9 mouse cellular contexts compared by ENCODE assay signal in the genomic region with DNA sequence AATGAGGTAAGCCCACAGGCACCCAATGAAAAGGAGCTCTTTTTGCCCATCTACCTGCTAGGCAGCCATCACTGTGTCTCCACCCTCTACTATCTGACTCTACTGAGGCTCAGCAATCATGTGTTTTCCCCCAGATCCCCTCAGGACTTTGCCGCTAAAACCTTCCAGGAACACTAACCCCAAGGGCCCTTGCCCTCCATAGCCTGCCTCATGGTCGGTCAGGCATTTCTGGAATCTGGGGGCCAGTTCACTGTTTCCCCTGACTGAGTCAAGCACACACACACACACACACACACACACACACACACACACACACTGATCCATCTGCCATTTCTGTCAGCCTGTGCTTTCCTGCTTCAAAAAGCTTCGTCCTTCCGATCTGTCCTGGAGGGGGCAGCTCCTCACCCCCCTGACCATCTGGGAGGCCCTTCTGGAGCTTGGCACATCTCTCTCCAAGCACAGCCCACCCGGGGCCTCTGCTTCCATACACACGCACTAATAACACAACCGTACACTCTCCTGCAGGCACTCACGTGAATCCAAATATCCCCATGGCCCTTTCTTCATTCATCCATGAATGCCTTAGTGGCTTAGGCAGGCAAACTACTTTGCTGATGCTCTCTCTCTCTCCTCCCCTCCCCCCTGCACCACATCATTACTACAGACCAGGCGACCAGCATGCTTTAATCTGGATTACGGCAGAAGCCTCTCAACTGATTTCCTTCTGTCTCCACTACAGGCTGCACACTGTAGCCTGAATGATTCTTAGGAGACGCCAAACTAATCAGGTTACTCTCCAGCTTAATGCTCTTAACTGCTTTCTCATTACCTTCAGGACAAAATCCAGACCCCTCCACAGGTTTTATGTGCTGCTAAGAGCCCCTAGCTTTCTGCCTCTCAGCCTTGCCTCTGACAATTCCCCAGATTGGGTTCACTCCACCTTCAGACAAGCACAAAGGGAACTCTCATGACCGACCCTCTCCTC. TPM values are rescaled to one million over a fixed set of nuclear protein-coding genes. Genes with fewer than 3 reads are reported as not detected.
DNase-seq lines count a peak whose midpoint lies in the region; ATAC-seq and TF ChIP-seq lines count a peak whose summit lies in the region.
"Had no signal": no experiment of that assay in that cellular context is flagged by ENCODE, and none has a peak within 500 bp of the region (broad histone marks: within the 10 kb centered on the region; RNA-seq: fewer than 3 reads in every experiment).

No protein-coding gene starts in this region.

- no peaks in the 10 kb centered on the region for H3K27me3 ChIP-seq in hindbrain, embryonic 15.5 days

- DNase-seq in left cerebral cortex, adult 2 months (ENCODE audit: extremely low spot score in 1 of 2, low spot score in 2 of 2) = peak in 1 of 2 experiments; percentile 33
- no peak for DNase-seq in left cerebral cortex, adult 11 months (ENCODE audit: low spot score)
- peak; percentile 89 to 92 for DNase-seq in cerebellum, postnatal 36 days
- DNase-seq in urinary bladder, postnatal 25 days (ENCODE audit: low spot score) = no peak
- no peak for DNase-seq in gastrocnemius, postnatal 36 days
- DNase-seq in heart, adult 8-10 months (ENCODE audit: low spot score) = no peak

- no peak for TF ChIP-seq CTCF in left cerebral cortex, adult 2 months (IDR thresholded peaks at IDR 0.05)
- no peak for TF ChIP-seq CTCF in olfactory bulb, adult 2 months (IDR thresholded peaks at IDR 0.05; ENCODE audit: insufficient read depth, low read depth, low read length)

- peak overlapping the region; percentile 35 for H3K9ac ChIP-seq in hindbrain, embryonic 15.5 days

- H3K27ac ChIP-seq in left cerebral cortex, adult 2 months = peak overlapping the region; percentile 95
- H3K27ac ChIP-seq in hindbrain, embryonic 15.5 days (replicated peaks) = peak overlapping the region; percentile 88
- H3K27ac ChIP-seq in olfactory bulb, adult 2 months (ENCODE audit: insufficient read depth, low read depth, low read length) = peak overlapping the region; percentile 61

- H3K4me3 ChIP-seq in left cerebral cortex, adult 2 months = peak overlapping the region; percentile 43
- peak overlapping the region; percentile 30 for H3K4me3 ChIP-seq in hindbrain, embryonic 15.5 days
- peak overlapping the region; percentile 33 for H3K4me3 ChIP-seq in olfactory bulb, adult 2 months (ENCODE audit: insufficient read depth, low read depth, low read length)

- ATAC-seq in hindbrain, embryonic 15.5 days (ENCODE audit: low FRiP score, low read depth) = peak; percentile 60

- H3K36me3 ChIP-seq in hindbrain, embryonic 15.5 days = peaks cover 42% of the 10 kb centered on the region
- H3K36me3 ChIP-seq: G1E had no signal

- 11% methylated on average over 12 of the region's 12 CpGs for WGBS in hindbrain, embryonic 15.5 days
- 15% methylated on average over 12 of the region's 12 CpGs for WGBS in olfactory bulb, adult 2 months

- TF ChIP-seq POLR2A in olfactory bulb, adult 2 months (IDR thresholded peaks at IDR 0.05; ENCODE audit: insufficient read depth, low read depth, low read length) = no peak

- peaks cover 59% of the 10 kb centered on the region for H3K4me1 ChIP-seq in hindbrain, embryonic 15.5 days (replicated peaks)
- H3K4me1 ChIP-seq in olfactory bulb, adult 2 months (ENCODE audit: control insufficient read depth, insufficient read depth, low read length) = peaks cover 54% of the 10 kb centered on the region

- intact Hi-C loops in left cerebral cortex, adult 2 months (cut with DNase I) = no loop called here
- intact Hi-C loops in gastrocnemius, postnatal 36 days (cut with DNase I) = no loop called here

- H3K9me3 ChIP-seq in hindbrain, embryonic 15.5 days = no peaks in the 10 kb centered on the region
- H3K9me3 ChIP-seq: G1E had no signal

- H3K4me2 ChIP-seq in hindbrain, embryonic 15.5 days = peak overlapping the region; percentile 58

RNA-seq across cellular contexts. Expression of a gene that starts 11.6 kb away (rescaled TPM):
- total RNA-seq in left cerebral cortex, adult 2 months (2021) = 100 to 1,000 TPM; 440 to 458 TPM
- polyA plus RNA-seq in hindbrain, embryonic 15.5 days (2015; fragmentation: Nextera tagmentation; extraction: Ambion mirVana) = 294 and 330 TPM in 2 replicates
- polyA plus RNA-seq in olfactory bulb, adult 2 months (2012; ENCODE audit: insufficient read depth, insufficient read length, low replicate concordance, missing spikeins) = not detected in 2 replicates
- total RNA-seq in gastrocnemius, postnatal 36 days (2021) = 1 to 10 TPM; 5.3 to 8.6 TPM
- 100 to 1,000 TPM; 118 to 143 (median 136) TPM for total RNA-seq in heart, adult 8-10 months (2022)

RNA-seq across cellular contexts. Expression of a gene that starts 15.6 kb away (rescaled TPM):
- total RNA-seq in left cerebral cortex, adult 2 months (2021) = 100 to 1,000 TPM in 1 of 2 experiments, 10 to 100 TPM in 1; 96.9 to 107 TPM
- 88.5 and 94.2 TPM in 2 replicates for polyA plus RNA-seq in hindbrain, embryonic 15.5 days (2015; fragmentation: Nextera tagmentation; extraction: Ambion mirVana)
- polyA plus RNA-seq in olfactory bulb, adult 2 months (2012; ENCODE audit: insufficient read depth, insufficient read length, low replicate concordance, missing spikeins) = not detected in 2 replicates
- total RNA-seq in gastrocnemius, postnatal 36 days (2021) = 10 to 100 TPM; 50.9 to 51.5 TPM
- 100 to 1,000 TPM; 168 to 182 (median 178) TPM for total RNA-seq in heart, adult 8-10 months (2022)

RNA-seq across cellular contexts. Expression of a gene that starts 30.1 kb away (rescaled TPM):
- under 1 TPM; 0.30 to 0.68 TPM for total RNA-seq in left cerebral cortex, adult 2 months (2021)
- 0.39 TPM in 1 of 2 replicates, not detected in the other for polyA plus RNA-seq in hindbrain, embryonic 15.5 days (2015; fragmentation: Nextera tagmentation; extraction: Ambion mirVana)
- not detected in 2 replicates for polyA plus RNA-seq in olfactory bulb, adult 2 months (2012; ENCODE audit: insufficient read depth, insufficient read length, low replicate concordance, missing spikeins)
- under 1 TPM in 1 of 2 experiments, not detected in 1; 0.36 TPM for total RNA-seq in gastrocnemius, postnatal 36 days (2021)
- under 1 TPM in 1 of 4 experiments, not detected in 3; 0.28 TPM for total RNA-seq in heart, adult 8-10 months (2022)
- total RNA-seq: G1E had no signal
- polyA plus RNA-seq: G1E had no signal

Comparison
In these comparisons a context has a peak if more than half of its experiments do, and no peak if none do; other contexts are left out.
1. DNase-seq: peak in cerebellum, postnatal 36 days (2 of 2); none in left cerebral cortex, adult 11 months (single experiment), urinary bladder, postnatal 25 days (single experiment), gastrocnemius, postnatal 36 days (0 of 2) and heart, adult 8-10 months (single experiment).
2. RNA of a gene that starts 11.6 kb away (total RNA-seq): 440 to 458 TPM in left cerebral cortex, adult 2 months and 118 to 143 TPM in heart, adult 8-10 months; 5.3 to 8.6 TPM in gastrocnemius, postnatal 36 days; every median in the first group is over 10 times any median in the second.
3. Peak in every context shown above with its lines, with median percentiles within 50 percentile points of each other: H3K27ac ChIP-seq and H3K4me3 ChIP-seq.